Mouse (Mus musculus): ENCODE data around the gene Fam214a.

Gene Fam214a

DNA sequence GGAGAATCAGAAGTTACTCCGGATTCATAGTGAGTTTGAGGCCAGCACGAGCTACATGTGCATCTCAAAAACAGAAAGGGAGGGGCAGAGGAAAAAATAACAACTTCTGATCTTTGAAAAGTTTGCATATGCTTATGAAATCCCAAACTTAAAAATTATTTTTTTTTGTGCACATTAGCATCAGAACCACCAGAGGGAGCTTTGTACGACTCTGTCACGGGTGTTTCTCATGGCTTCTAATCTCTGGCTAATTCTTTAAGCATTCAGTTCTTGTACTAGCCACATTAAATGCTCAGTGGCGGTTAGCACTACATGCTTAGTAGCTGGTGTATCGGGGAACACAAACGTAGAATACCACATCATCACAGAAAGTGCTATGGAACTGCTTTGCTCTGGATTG lies 80.5 kb downstream of the Fam214a start:
- no peak for DNase-seq (ENCODE audit: low spot score)

DNA sequence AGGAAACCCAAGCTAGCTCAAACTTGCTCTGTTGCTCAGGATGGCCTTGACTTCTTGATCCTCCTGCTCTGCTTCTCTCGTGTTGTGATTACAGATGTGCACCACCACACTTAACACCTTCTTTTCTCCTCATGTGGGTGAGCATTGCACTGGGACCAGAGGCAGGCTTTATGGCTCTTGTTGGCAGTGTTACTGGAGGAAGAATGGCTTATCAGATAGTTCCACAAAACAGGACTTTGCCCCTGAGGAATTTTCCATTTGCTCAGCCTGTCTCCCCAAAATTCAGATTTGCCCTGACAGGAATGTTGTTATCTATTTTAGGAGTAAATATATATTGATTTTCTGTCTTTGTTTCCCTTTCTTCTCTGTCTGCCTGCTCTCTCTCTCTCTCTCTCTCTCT lies 82.0 kb downstream of the Fam214a start:
- DNase-seq (ENCODE audit: low spot score): no peak

DNA sequence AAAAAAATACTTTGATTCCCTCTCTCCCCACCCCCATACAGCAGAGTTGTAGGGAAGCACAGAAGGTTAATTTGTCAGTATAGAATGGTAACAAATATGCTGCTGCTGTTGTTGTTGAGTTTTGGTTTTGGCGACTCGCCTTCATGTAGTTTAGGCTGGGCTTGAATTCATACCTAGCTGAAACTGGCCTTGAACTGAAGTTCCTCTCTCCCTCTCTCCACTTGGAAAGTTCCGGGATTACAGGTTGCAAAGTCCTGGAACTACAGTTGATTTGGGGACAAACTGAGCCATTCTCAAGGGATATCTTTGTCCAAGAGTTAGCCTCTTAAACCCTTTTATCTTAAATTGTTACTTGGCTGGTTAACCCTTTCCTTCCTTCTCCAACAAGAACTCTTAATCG lies 83.3 kb downstream of the Fam214a start:
- DNase-seq (ENCODE audit: low spot score): no peak

DNA sequence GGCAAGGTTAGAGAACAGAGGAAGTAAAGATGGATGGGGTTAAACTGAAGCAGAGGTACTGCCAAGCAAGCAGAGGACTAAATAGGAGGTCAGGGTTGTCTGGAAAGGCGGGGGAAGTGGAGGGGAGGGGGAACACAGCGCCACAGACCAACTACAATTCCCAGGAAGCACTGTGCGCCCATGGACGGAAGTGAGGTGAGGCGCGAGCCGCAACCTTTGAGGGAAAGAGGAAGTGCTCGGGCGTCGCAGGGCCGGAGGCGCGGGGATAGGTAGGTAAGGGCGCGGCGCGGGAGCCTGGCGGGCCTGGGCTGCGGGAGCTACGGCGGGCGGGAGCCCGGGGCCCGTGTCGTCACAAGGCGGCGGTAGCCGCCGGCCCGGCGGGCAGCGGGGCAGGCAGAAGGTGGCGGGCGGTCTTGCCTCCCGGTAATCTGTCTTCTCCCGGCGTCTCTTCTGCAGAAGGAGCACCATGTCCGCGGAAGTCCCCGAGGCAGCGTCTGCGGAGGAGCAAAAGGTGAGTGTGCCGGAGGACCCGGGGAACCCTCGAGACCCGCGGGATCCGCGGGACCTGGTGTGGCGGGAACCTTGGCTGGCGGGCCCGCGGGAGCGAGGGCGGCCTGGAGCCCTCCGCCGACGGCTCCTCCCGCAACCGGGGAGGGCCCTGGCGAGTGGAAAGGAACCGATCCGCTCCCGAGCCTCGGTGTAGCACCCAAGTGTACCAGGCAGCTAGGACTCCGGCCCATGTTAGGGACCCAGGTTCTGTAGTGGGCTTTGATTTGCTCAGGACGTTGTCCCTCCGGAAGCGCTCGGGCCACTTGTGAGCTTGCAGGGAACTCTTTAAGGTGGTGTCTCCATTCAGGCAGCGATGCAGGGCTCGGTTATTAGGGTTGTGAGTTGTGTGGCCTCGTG lies 85.0 kb downstream of the Fam214a start, which contains the start of gene Arpp19:
Gene Arpp19, plus strand, starts transcription at position 164 of the 906 bp plus-strand sequence.
- peak; percentile 57 for DNase-seq (ENCODE audit: low spot score)

DNA sequence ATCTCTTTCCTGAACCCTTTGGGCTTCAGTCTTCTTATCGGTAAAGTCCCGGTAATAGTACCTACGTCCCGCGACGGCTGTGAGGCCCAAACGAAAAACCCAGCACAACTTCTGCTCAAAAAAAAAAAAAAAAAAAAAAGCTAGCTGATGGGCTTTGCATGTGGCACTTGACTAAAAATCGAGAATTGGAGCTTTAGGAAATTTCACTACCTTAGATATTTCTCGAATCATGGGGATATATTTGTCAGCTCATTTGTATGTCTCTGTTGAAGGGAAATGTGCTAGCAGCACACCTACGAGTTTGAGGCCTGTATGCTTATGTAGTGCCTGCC lies 85.6 kb downstream of the Fam214a start:
- DNase-seq (ENCODE audit: low spot score): no peak

DNA sequence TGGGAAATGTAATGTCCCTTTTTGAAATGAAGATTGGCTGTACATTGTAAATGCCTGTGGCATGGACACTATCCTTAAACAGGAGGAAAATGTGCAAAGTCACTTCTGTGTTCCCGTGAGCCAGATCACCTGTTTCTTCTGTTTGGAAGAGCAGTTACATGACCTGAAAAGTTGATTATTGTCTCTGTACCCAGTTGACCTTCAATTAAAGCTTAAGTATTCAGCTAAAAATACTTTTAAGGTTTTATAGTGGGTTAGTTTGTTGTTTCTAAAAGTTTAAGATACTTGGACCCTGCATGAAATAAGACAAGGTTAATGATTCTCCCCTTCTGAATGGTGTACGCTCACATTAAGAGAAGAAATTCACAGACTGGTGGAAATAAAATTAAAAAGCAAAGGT lies 87.9 kb downstream of the Fam214a start:
- DNase-seq (ENCODE audit: low spot score): no peak

DNA sequence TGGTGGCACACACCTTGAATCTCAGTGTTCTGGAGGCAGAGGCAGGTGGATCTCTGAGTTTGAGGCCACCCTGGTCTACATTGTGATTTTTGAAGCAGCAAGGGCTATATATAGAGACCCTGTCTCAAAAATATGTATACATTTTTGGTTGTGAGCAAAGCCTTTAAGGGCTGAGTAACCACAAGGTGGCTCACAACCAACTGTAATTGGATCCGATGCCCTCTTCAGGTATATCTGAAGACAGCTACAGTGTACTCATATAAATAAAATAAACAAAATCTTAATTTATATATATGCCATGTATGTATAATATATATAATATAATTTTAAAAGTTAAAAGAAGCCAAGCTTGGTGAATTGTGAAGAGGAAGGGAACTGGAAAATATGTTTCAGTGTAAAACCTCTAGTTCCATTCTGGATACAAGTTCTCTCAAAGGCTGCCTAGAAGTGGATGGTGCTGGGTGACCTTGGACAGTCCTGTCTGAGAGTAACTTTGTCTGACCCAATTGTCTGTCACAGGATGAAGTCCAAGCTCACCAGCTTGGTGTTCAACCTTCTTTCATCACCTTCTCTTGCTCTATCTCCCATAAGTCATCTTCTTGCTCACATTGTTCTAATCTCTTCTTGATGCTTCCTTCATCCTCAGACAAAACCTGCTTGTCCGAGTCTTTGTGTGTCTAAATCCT lies 89.3 kb downstream of the Fam214a start:
- no peak for DNase-seq (ENCODE audit: low spot score)

DNA sequence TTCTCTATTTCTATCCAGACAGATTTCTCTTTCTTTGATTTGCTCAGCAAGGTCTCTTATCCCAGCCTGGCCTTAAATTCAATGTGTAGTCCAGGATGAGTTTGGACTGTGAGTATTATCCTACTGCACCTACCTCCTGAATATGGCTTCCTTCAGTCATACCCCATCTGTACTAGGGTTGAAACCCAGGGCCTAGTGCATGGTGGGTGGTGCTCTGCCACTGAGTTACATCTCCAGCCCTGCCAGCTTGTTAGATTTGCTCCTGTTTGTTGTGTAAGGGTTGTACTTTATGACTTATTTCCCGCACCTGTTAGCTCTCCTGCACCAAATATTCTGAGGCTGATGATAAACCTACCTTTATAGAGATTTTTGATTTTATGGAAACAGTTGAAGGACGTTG lies 90.5 kb downstream of the Fam214a start:
- no peak for DNase-seq (ENCODE audit: low spot score)

DNA sequence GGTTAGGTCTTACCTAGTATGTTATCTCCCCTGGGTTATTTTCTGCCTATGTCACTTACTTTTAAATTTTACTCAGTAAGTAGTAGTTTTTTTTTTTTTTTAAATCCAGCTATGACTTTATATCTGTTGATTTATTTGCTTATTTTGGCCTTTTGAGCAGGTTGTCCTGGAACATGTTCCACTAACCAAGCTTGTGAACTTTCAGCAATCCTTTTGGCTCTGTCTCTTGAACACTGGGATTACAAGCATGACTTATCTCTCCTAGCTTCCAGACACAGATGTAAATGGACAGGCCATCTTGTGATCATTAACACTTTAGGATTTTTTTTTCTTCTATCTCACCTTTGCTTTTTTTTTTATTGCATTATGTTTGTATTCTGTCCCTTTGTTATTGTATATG lies 94.4 kb downstream of the Fam214a start:
- DNase-seq (ENCODE audit: low spot score): no peak

DNA sequence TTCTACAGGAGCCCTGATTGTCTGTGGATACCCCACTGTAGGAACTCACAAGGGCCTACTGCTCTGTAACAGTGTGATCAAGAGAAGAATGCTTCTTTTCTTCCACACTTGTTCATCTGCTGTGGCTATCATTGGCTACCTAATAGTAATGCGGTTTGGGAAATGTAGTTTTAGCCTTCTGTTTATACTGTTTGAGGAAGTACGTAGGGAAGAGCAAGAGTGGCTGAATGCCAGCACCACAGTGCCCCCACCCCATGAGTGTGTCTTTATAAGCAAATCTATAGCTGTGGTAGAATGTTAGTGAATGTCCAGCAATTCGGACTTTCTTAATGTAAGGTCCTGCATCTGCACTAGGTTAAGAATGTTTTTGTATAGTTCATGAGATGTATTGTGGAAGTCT lies 96.4 kb downstream of the Fam214a start:
- DNase-seq (ENCODE audit: low spot score): no peak

DNA sequence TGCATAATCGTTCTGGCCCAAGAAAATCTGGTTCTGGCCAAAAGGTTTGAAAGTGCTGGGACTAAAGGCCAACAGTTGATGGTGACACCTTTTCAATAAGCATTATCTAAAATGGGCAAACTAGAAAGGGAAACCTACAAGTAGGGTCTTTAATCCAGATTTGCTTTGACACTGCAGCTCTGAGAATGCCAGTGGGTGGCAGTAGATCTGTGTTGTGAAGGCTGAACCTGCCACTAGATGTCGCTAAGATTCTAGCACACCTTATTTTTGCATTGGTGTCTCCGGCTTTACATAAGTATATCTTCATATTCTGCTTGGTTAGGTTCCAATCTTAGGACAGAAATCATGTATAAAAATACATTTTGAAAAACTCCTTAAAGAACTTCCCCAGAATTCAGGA lies 97.3 kb downstream of the Fam214a start:
- DNase-seq (ENCODE audit: low spot score): peak; percentile 44

DNA sequence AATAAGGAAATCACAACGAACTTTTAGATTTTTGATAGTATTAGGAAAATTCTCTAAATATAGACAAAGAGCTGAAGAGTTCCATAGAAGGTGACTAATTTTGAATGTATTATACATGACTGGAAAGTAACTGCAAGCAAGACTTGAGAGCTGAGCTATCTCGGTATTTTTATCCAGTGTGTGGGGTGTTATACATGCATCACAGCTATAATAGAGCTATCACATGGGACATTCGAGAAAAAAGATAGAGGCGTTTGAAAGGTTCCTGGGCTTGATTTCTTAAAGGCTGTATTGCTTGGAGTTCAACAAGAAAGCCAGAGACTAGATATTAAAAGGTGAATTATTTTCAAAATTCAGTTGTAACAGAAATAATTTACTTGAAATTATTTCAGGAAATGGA lies 99.2 kb downstream of the Fam214a start:
- DNase-seq (ENCODE audit: low spot score): no peak

DNA sequence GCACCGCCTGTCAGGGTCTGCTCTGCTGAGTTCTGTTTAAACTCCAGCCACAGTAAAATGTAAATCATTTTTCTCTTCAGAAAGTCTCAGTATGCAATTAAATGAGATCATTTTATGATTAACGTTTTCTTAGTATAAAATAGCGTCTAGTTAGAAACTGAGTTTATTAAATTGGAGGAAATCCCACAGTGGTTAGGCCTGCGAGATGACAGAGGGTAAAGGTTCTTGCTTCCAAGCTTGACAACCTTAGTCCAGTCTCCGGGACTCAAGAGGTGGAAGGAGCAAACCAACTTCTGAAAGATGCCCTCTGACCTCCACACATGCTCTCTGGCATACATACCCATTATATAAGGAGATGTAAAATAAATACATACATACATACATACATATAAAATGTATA lies 102.4 kb downstream of the Fam214a start:
- DNase-seq (ENCODE audit: low spot score): no peak

DNA sequence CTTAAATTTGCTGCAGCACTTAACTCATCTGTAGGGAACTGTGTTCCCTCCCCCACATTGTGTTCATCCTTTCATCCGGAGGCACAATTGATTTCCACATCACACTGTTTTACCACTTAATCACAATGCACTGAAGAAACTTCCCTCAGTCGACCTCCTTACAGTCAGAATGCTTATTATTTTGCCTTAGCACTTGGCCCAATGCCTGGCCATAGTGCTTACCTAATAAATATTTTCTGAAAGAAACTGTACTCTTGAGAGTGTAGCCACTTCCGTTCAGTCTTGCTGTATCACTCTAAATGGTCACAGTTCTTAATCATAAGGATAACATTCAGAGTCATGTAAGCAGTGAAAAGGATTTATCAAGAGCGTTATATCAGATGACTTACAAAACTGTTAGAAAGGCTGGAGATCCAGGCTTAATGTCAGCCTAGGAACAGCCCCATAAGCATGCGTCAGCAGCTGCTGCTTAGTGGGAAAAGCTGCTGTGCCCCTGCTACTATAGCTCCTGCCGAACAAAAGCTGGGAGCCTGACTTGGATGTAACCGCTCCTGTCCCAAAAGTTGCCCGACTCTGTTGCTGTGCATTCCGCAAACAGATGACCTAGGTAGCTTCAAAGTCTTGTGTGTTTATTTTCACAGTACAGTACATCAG lies 112.1 kb downstream of the Fam214a start:
- DNase-seq (ENCODE audit: low spot score): no peak

DNA sequence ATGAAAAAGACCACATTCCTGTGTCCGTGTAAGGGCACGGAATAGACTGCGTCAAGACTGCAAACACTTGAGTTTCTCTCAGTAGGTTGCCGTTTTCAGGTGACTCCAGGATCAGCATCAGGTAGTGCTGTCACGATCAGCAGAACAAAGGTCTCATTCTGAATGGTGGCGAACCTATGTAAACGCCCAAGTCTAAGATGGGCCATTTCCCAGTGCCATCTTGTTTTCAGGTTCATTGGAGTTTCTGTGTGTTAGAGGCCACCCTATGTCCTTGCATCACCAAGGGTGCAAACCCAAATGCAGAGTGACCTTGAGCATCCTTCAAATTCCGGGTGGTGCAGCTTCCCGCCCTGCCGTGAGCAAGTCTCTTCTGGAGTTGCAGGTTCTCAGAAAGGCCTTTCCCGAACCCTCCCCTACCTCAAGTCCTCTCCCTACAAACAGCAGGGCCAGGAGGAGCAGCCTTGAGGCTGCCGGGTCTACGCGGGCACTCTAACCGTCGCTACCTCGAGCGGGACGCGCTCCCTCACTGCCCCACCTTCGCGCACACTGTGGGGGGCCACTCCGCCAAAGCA lies 117.9 kb downstream of the Fam214a start, which contains the start of gene Myo5a:
Gene Myo5a, plus strand, starts transcription at position 559 of the 572 bp plus-strand sequence.
- DNase-seq (ENCODE audit: low spot score): no peak

DNA sequence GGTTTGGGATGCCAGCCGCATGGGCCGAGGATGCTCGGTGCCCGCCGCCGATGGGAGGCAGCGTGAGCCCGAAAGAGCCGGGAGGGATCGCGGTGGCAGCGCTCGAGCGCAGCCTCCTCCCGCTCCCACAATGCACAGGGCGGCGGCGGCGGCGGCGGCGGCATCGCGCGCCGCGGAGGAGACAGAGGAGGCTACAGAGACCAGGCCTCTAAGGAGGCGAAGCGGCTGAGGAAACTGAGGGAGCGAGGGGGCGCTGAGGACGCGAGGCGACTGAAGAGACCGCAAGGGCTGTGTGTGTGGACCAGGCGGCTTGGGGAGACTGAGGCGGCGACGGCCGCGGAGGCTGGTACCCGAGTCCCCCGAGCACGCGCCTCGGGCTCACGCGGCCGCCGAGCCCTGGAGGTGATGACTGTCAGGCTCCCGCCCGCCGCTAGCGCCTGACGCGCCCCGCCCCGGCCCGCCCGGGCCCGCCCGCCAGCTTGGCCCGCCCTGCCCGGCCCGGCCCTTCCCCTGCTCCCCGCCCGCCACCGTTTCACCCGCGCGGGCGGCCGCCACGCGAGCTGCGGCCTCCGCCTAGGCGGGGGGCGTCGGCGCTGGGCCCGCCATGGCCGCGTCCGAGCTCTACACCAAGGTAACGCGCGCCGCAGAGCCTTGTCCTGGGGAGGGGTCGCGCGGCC lies 118.5 kb downstream of the Fam214a start:
- peak; percentile 50 for DNase-seq (ENCODE audit: low spot score)

DNA sequence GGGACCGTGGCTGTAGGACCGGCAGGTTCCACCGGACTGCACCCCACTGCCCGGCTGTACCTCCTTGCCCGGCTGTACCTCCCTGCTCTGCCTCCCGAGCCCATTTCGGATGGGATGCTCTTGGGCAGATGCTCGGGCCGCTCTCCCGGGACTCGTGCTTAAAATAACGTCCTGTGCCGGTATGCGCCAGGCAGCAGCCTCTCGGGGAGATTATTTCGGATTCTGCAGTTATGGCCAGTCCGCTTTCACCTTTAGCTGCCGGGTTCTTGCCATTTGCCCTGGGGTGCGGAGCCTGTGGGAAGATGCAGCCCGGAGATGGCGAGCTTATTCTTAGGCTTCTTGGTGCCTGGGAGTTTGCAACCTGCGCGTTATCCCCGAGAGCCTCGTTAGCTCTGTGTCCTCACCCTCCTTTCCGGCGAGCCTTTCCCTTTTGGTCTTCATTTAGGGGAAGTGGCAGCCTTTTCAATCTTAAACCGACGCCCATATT lies 119.1 kb downstream of the Fam214a start:
- peak; percentile 23 for DNase-seq (ENCODE audit: low spot score)

DNA sequence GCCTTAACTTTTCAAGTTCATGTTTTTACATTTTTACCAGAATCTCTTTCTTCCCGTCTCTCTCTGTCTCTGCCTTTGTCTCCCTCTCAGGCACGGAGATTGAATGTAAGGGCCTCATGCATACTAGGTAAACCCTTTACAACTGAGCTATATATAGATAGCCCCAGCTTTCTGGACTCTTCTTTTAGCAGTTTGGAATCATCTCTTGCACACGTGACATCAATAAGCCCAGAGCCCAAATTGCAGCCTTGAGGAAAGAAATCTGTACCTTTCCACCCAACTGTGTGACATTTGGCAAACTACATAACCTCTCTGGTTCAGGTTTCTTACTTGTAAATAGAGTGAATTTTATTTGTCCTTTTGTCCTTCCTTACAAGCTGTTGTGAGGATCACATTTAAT lies 119.7 kb downstream of the Fam214a start:
- DNase-seq (ENCODE audit: low spot score): no peak

DNA sequence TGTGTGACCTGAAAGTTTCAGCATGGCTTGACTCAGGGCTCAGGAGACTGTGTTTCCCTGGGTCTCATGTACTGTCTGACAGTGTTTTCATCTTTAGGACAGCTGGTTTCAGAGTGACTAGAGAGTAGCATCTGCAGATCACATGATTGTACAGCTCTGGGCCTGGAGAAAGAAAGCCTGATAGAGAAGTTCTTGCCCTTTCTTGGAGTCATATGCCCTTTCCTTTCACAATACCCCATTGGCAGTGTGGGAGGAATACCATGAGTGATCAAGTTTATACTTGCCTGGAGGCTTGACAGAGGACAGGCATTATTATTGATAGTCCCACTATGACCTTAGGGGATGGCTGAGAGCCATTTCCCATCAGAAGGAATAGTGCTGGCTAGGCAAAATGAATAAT lies 124.5 kb downstream of the Fam214a start:
- no peak for DNase-seq (ENCODE audit: low spot score)
